16 mouse cellular contexts compared by ENCODE assay signal in the genomic region with DNA sequence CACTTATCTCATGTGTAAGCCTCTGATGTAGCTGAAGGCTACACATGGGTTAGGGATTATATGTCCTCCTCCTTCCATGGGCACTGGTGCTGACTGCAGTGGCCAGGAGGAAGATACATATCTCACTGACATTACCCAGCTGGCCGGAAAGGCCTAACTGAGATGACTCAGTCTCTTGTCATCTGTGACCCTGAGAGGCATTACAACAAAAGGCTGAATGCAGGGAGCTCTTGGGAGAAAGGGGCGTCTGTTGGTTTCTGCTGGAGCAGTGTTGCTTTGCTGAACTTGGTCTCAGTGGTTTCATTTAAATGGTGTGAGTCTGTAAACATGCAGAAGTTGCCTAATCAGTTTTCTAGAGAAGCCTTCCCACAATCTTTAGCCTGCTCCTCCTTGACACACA.
DNase-seq lines count a peak whose midpoint lies in the region; ATAC-seq and TF ChIP-seq lines count a peak whose summit lies in the region.
"Had no signal": no experiment of that assay in that cellular context is flagged by ENCODE, and none has a peak within 500 bp of the region (broad histone marks: within the 10 kb centered on the region; RNA-seq: fewer than 3 reads in every experiment).

No protein-coding gene starts in this region.

- no peaks in the 10 kb centered on the region for H3K9me3 ChIP-seq in kidney, embryonic 15.5 days (replicated peaks)
- H3K9me3 ChIP-seq: neural tube, embryonic 15.5 days had no signal

- no peak for ATAC-seq in kidney, embryonic 15.5 days (replicated peaks; ENCODE audit: low FRiP score)
- ATAC-seq: hindbrain, postnatal 0 days had no signal

- no peak overlapping the region for H3K4me3 ChIP-seq in gastrocnemius, adult 2 months
- no peak overlapping the region for H3K4me3 ChIP-seq in kidney, embryonic 15.5 days (replicated peaks)
- H3K4me3 ChIP-seq: embryonic facial prominence, embryonic 10.5 days; forebrain, embryonic 10.5 days; neural tube, embryonic 15.5 days had no signal

- TF ChIP-seq CTCF in gastrocnemius, adult 2 months (IDR thresholded peaks at IDR 0.05), result no peak

- no peak overlapping the region for H3K9ac ChIP-seq in kidney, embryonic 15.5 days
- H3K9ac ChIP-seq: neural tube, embryonic 15.5 days had no signal

- intact Hi-C loops in gastrocnemius, adult 2 months (cut with DNase I), result loop anchor here (10.0 kb wide), 1 partner anchor 142 kb away; no protein-coding TSS in a partner anchor
- intact Hi-C loops in gastrocnemius, postnatal 36 days (cut with DNase I), result no loop called here
- intact Hi-C loops in left cerebral cortex, postnatal 36 days (cut with DNase I), result no loop called here

- no peaks in the 10 kb centered on the region for H3K27me3 ChIP-seq in kidney, embryonic 15.5 days
- H3K27me3 ChIP-seq: neural tube, embryonic 15.5 days had no signal

- H3K4me2 ChIP-seq in kidney, embryonic 15.5 days, result no peak overlapping the region
- H3K4me2 ChIP-seq: liver, embryonic 11.5 days; neural tube, embryonic 15.5 days had no signal

- no peaks in the 10 kb centered on the region; the same call in 1 of the 2 replicates for H3K4me1 ChIP-seq in kidney, embryonic 15.5 days
- H3K4me1 ChIP-seq: embryonic facial prominence, embryonic 10.5 days; forebrain, embryonic 10.5 days; neural tube, embryonic 15.5 days had no signal

- H3K36me3 ChIP-seq in kidney, embryonic 15.5 days, result no peaks in the 10 kb centered on the region
- H3K36me3 ChIP-seq: embryonic facial prominence, embryonic 10.5 days; forebrain, embryonic 10.5 days; neural tube, embryonic 15.5 days had no signal

- 61% methylated on average over 2 of the region's 2 CpGs for WGBS in kidney, embryonic 15.5 days

- 0 out of 2 replicates have a peak overlapping the region, but pooled peaks have one; percentile 1 for H3K27ac ChIP-seq in gastrocnemius, adult 2 months
- no peak overlapping the region for H3K27ac ChIP-seq in kidney, embryonic 15.5 days
- H3K27ac ChIP-seq: embryonic facial prominence, embryonic 10.5 days; forebrain, embryonic 10.5 days; hindbrain, postnatal 0 days; neural tube, embryonic 15.5 days had no signal

- DNase-seq in gastrocnemius, adult 2 months, result peak; percentile 23
- DNase-seq in gastrocnemius, postnatal 36 days, result no peak
- peak; percentile 42 for DNase-seq in kidney, postnatal 10 days
- peak; percentile 63 for DNase-seq in adrenal gland, postnatal 14 days
- DNase-seq in kidney, postnatal 36 days, result peak; percentile 2 to 4
- DNase-seq in left cerebral cortex, adult 8-10 months (ENCODE audit: low spot score in 2 of 2), result no peak
- DNase-seq in left cerebral cortex, postnatal 36 days (ENCODE audit: low spot score in 2 of 2), result no peak
- DNase-seq: B cell, adult 2 months; cerebellum, postnatal 25 days; right cerebral cortex, adult 18-20 months had no signal

Comparison
In these comparisons a context has a peak if more than half of its experiments do, and no peak if none do; other contexts are left out.
1. DNase-seq: peak in gastrocnemius, adult 2 months (single experiment), kidney, postnatal 10 days (single experiment), adrenal gland, postnatal 14 days (single experiment) and kidney, postnatal 36 days (2 of 2); none in gastrocnemius, postnatal 36 days (0 of 2), left cerebral cortex, adult 8-10 months (0 of 2) and left cerebral cortex, postnatal 36 days (0 of 2).